Mouse (Mus musculus) thymus, postnatal 14 days (tissue): ENCODE results near the gene Atad3a.

Experiments
- DNase-seq: peaks from one replicate; pipeline ENCODE4 v3.0.0; 2021

Gene Atad3a

DNA sequence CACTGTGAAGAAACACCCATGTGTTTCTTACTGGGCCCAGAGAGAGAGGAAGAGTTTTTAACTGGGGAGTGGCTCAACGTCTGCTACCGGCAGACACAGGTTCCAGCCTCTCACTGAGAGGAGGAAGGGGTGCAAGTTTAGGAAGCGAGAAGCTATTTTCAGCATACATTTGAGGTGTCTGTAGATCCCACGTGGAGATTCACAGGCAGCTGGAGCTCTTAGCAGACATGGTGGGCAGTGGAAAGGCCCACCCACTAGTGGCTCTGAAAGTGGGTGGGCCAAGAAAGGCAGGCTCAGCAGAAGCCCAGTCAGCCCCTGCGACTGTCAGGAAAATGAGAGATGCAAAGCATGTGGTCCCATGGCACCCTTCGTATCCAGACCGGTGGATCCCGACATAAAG lies 22.6 kb downstream of the Atad3a start:
- no peak for DNase-seq

- no peak for DNase-seq
Observed at GRCm38 (mm10) chr4:155736421-155736820, 24.5 kb downstream of the Atad3a start.

DNA sequence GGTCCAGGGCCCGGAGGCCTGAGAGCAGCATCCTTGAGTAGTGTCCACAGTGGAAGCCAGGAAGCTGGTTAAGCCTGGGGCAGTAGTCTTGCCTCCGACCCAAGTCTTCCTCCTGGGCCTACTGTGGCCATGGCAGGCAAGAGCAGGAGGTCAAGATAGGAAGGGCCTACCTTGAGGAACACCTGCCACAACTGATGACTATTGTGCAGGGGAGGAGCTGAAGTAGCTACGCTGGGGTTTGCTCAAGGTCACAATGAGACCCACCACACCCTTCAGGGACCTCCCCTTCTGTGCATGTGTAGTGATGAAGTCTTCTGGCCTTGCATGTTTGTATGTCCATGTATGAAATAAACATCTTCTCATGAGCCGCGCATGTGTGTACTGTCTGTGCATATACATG lies 25.1 kb downstream of the Atad3a start:
- DNase-seq: no peak

- peak; percentile 71 for DNase-seq
Observed at GRCm38 (mm10) chr4:155734951-155735702, 25.8 kb downstream of the Atad3a start.

- DNase-seq: peak; percentile 89
Observed at GRCm38 (mm10) chr4:155734350-155734941, 26.4 kb downstream of the Atad3a start, which contains the start of gene Tmem240. Tmem240 (plus strand) TSS chr4:155734800.

DNA sequence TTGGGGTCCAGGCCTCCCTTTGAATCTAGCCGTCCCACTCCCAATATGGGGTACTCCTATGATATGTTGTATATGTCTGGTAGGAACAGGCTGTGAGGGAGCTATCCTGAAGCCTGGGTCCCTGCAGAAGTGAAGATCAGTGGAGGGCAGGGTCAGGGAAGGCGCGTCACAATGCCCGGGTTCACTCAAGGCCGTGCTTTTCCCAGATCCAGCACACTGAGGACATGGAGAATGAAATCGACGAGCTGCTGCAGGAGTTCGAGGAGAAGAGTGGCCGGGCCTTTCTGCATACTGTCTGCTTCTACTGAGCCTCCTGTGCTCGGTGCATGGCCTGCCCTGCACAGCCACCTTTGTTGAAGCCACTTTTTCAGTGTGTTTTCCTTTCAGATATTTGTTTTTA lies 27.6 kb downstream of the Atad3a start:
- DNase-seq: no peak

GRCm38 (mm10) chr4:155727993-155728392 lies 32.9 kb downstream of the Atad3a start:
- DNase-seq: no peak

DNA sequence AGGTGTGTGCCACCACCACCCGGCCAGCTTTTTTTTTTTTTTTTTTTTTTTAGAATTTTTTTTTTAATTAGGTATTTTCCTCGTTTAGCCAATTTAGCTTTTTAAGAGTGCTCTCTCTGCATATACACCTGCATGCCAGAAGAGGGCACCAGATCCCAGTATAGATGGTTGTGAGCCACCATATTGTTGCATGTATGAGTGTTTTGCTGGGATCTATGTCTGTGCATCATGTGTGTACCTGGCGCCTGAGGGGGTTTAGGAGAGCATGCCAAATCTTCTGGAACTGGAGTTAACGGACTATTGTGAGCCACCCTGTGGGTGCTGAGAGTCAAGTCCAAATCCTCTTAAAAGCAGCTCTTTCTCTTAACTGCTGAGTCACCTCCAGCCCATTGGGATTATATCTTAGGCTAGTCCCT lies 39.2 kb downstream of the Atad3a start:
- peak; percentile 33 for DNase-seq

- no peak for DNase-seq
Observed at GRCm38 (mm10) chr4:155710521-155711252, 50.2 kb downstream of the Atad3a start.

DNA sequence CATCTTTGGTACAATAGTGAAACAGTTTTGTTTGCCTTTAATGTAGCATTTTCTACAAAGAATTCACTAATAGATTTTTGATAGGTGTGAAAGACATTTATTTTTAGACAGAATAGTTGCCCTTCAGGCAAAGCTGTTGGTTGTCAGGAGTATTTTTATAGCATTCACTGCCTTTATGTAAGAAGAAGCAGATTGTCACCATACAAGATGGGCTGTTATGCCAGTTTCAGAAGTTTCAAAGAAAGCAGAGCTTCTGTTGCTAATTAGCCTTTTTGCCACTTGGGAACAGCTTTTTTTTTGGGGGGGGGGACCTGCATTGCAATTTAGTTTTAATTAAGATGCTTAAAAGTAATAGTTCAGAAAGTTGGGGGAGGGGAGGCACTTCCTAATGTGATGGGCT lies 51.9 kb downstream of the Atad3a start:
- DNase-seq: no peak

DNA sequence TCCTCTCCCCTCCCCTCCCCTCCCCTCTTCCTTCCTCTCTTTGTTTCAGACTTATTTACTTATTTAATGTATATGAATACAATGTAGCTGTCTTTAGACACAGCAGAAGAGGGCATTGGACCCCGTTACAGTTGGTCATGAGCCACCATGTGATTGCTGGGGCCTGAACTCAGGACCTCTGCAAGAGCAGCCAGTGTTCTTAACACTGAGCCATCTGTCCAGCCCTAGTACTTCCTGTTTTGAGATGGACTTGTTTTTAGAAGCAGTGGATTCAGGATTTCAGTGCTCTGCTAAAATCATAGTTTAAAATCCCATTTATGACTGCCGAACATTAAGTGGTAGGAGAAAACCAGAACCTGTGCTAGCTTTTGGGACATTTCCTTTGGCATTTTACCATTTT lies 52.3 kb downstream of the Atad3a start:
- DNase-seq: no peak

DNA sequence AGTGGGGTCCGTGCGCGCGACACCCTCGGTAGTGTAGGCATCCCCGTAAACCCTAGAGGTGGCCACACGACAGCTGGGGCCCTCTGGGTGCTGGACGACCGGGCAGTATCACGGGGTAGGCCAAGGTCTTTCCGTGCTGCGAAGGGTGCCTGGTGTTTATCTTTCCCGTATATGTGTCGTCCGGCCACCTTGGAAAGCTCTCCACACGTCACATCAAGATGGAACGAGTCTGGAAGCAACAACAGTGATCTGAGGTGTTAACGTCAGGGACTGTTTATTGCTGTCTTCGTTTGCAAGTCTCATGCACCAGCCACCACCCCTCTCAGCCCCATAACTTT lies 55.3 kb downstream of the Atad3a start:
- no peak for DNase-seq

DNA sequence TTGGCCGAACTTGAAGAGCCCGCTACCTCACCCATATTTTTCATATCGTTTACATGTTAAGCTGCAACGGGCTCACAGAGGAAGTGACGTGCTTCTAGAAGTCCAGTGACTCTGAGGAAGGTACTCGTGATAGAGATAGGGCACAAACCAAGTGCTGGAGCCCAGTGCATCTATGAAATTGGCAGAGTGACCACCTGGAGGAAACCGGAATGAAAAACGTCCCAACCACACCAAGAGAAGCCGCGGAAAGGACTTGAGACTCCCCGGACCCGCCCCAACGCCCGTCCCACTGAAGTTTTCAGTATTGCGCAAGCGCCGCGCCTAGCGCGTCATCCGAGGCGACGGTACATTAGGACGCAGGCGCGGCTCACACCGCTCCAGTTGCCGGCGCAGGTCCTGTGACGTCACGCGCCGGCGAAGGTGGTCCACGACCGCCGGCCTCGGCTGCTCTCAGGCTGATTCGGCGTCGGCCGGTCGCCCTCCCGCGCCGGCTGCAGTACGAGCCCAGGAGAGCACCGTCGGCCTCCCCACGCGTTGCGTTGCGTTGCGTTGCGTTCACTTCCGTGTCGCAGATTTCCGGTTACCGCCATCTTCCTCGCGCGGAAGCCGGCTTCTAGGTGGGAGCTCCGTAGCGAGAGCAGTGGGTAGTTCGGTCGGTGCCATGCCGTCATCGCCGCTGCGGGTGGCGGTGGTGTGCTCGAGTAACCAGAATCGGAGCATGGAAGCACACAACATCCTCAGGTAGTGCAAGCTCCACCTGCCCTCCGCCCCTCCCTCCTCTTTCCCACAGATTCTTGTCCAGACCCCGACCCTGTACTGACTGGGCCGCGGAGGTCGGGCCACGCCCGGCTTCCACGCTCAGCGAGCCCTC lies 55.9 kb downstream of the Atad3a start, which contains the start of gene Ssu72:
Gene Ssu72, plus strand, starts transcription at position 80 of the 871 bp plus-strand sequence.
- DNase-seq: peak; percentile 93

DNA sequence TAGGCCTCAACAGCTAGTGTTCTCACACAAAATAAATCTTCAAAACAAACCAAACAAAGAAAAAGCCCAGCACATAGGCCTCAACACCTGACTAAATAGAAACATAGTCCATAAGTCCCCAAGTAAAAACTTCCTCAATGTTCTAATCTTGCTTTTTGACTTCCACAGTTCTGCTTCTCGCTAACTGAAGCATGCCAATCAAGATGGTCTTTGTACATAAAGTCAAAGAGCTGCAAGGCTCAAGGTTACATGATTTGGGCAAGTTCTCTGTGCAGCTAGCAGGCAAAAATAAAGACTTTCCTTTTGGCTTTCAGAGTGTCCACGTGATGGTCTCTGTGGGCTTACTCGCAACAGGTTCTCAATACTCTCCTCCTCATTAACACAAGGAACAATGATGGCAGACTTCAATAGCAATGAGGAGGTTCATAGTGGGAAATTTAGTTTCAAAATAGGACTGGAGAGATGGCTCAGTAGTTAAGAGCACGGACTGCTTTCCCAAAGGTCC lies 57.4 kb downstream of the Atad3a start:
- no peak for DNase-seq

GRCm38 (mm10) chr4:155700425-155700824 lies 60.5 kb downstream of the Atad3a start:
- DNase-seq: no peak

DNA sequence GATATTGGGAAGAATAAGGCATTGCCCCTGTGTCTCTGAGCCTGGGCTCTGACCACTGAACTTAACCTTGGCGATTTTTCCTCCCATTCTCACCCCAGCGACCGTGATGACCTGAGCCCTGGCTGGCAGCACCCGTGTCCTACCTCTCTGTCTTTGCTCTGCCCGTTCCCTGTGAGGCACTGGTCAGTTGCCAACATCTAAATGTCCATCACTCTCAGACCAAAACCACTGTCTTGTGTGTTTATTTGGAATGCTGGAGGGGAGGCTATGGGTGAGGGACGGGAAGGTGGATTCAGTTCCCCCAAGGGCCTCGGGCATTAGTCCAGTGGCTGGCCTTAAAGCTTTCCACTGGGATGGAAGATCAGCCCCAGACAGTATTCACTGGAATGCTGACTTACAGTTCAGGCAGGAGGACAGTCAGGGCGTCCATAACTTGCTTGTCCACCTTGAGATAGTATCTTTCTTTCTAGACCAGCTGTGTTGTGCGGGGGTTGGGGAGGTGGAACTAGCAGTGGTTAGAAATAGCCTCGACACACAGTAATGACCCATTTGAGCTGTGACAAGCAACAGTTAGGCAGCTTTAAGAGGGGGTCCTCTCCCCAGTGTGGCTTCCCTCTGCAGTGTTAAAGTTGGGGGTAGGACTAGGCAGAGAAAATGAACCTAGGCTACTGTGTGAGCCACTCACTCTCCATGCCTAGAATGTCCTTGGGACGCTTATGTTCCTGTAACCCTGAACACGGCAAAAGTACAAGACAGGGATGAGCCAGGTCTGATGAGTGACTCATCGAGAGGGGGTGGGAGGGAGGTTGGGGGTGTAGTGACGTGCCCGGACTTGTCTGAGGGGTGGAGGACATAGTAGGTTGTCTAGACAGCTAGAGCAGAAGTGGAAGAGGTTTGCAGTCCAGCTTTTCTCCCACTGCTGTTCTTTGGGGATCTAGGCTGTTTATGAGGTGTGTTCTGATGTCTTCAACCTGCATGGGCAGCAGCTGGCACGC lies 64.3 kb downstream of the Atad3a start:
- DNase-seq: no peak

- DNase-seq: no peak
Observed at GRCm38 (mm10) chr4:155695531-155696062, 65.3 kb downstream of the Atad3a start.

DNA sequence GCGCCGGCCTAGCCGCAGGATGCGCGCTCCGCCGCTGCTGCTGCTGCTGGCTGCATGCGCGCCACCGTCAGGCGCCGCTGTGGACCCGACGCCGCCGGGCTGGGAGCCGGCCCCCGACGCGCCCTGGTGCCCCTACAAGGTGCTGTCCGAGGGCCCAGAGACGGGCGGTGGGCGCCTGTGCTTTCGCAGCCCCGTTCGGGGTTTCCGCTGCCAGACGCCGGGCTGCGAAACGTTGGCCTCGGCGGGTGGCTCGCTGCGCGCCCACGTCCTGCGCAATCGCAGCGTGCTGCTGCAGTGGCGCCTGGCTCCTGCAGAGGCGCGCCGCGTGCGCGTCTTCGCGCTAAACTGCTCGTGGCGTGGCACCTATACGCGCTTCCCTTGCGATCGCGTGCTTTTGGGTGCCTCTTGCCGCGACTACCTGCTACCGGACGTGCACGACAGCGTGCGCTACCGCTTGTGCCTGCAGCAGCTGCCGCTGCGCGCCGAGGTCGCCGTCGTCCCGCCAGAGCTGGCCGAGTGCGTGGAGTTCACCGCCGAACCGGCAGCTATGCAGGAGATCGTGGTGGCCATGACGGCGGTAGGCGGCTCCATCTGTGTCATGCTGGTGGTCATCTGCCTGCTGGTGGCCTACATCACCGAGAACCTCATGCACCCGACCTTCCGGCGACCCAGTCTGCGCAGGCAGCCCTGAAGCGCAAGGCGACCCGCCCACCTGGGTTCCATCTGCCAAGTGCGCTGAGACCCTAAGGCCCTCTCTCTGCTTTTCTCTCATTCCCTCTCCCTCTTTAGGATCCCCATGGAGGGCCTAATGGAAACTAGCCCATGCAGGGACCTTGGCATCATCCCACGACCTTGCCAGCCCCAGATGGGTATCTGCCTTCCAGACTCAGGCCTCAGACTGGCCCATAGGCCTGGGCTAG lies 66.2 kb downstream of the Atad3a start:
- DNase-seq: peak; percentile 85

DNA sequence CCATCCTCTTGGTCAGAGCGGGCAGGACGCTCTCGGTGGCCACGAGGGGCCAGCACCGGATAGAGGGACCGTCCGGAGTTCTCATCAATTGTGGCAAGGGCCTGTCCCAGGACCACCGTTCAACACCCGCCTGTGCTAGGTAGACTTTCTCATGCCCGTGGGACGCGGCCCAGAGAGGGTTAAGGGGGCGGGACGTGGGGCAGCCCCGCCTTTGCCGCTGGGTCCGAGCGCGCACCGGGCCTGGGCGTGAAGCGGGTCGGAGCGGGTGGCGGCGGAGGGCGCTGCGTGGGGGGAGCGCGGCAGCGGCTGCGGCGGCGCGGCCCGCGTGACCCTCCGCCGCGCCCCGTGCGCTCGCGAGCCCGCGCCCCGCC lies 66.8 kb downstream of the Atad3a start, which contains the start of gene Fndc10:
Gene Fndc10, plus strand, starts transcription at position 232 of the 371 bp plus-strand sequence.
- peak; percentile 76 for DNase-seq

GRCm38 (mm10) chr4:155692421-155692820 lies 68.5 kb downstream of the Atad3a start:
- DNase-seq: no peak
